Mouse (Mus musculus) liver, postnatal 0 days (tissue): Measurements from ENCODE around the gene Cyp2d22.

Experiments used
- CTCF ChIP-seq: sonication (generic); IDR thresholded peaks from 2 replicates; pipeline ENCODE4 v1.5.1; 2016; ENCODE audit warnings: antibody characterized with exemption, low read depth
- EP300 ChIP-seq: IDR thresholded peaks from 2 replicates; pipeline ENCODE4 v1.6.1; 2016; ENCODE audit warnings: antibody characterized with exemption, low read depth, mild to moderate bottlenecking

DNA sequence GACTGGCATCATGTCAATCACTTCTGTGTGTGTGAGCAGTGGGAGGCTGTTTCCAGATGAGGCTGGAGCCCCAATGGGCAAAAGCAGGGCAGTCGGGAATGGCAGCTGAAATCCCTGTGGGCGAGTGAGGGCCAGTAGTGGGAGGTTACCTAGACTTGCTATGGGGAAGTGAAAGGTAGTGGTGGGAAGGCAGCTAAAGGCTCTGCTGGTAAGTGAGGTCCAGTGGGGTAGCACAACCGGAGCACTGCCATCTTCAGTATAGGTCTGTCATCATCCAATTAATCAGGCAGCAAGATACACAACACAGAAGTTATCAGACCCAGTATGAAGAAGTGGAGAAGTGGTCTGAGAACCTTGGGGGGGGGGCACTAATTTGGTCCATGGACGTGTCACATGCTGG lies 27.5 kb upstream of the Cyp2d22 start:
- TF ChIP-seq EP300, result no peak
- TF ChIP-seq CTCF, result no peak
